Mouse (Mus musculus) c-Kit-negative CD71-positive TER-119-positive erythroid progenitor cells, embryonic 14.5 days (primary cell): ENCODE measurements around the gene Krtap29-1.

Experiments used
- DNase-seq: peaks from one replicate; pipeline ENCODE4 v3.0.0-alpha.2; 2013; ENCODE audit warnings: low read depth, low spot score

Krtap29-1 gene

DNA sequence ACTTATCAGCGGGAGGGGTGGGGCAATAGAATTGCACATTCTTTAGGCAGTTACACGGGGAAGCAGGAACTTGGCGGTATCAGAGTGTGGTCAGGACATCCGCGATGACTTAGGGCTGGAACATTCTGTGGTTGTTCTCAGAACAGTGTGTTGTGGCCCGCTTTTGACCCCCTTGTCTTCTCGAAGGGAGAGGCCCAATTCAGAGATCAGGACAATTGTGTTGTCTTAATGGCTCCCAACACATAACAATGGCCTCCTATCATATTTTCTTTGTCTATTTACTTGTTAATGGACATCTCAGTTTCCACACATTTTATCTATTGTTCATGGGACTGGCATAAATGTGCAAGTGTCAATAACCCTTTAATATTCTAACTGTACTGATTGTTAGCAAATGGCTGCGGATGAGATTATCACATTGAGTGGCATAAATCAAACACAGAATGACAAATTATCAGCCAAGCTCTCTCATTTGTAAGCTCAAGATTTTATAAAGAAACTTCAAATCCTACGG is 41.0 kb downstream of the Krtap29-1 start:
- no peak for DNase-seq

DNA sequence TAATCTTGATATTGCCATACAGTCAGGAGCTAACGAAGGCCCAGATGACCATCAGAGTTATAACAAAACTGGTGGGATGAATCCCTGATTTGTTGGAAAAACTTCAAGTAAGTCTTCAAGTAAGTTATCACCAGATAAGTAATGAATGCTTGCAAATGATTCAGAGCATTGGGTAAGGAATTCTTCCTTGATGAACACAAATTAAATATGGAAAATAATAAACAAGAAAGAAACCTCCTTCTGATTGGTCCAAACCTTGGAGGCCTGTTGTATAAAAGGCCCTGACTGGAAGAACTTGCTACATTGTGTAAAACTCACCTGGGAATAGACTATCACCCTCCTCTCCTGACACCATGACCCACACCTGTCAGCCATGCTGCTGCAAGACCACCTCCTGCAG is 42.9 kb downstream of the Krtap29-1 start, which contains the start of gene Krtap31-2:
Gene Krtap31-2 (plus strand): TSS at position 301 of the 400 bp plus-strand sequence.
- no peak for DNase-seq
